Mouse (Mus musculus) myocyte (in vitro differentiated cells): ENCODE measurements around the gene Ikzf1. TPM values are rescaled to one million over a fixed set of nuclear protein-coding genes. Genes with fewer than 3 reads are reported as not detected.

ENCODE experiments used
- H3K27me3 ChIP-seq: one replicate; pipeline ENCODE4 v1.6.1; 2011; ENCODE audit not compliant: control insufficient read depth, insufficient read depth, insufficient read length
- H3K36me3 ChIP-seq: one replicate; pipeline ENCODE4 v1.6.1; 2011; ENCODE audit not compliant: control insufficient read depth, insufficient read depth
- H3K4me2 ChIP-seq: one replicate; pipeline ENCODE4 v1.6.1; 2011; ENCODE audit warnings: low read depth, control low read depth
- H3K4me3 ChIP-seq: one replicate; pipeline ENCODE4 v1.5.1; 2011; ENCODE audit warnings: mild to moderate bottlenecking, control low read depth, moderate library complexity
- H3K79me2 ChIP-seq: one replicate; pipeline ENCODE4 v1.6.1; 2011; ENCODE audit not compliant: control insufficient read depth, insufficient read depth
- H3ac ChIP-seq: one replicate; pipeline ENCODE4 v1.6.1; 2011; ENCODE audit not compliant: control insufficient read depth, insufficient read length
- CEBPB ChIP-seq: IDR thresholded peaks from 2 replicates; pipeline ENCODE4 v1.6.1; 2011; ENCODE audit warnings: mild to moderate bottlenecking, moderate library complexity; ENCODE audit not compliant: poor library complexity, insufficient read depth, severe bottlenecking
- E2F4 ChIP-seq: IDR thresholded peaks from one replicate; pipeline ENCODE4 v1.6.1; 2011; ENCODE audit warnings: mild to moderate bottlenecking, control low read depth, moderate library complexity; ENCODE audit not compliant: insufficient read depth
- MAX ChIP-seq: IDR thresholded peaks from one replicate; pipeline ENCODE4 v1.6.1; 2011; ENCODE audit warnings: low read depth, mild to moderate bottlenecking, control low read depth
- MYOD1 ChIP-seq, 3 experiments: IDR thresholded peaks; one replicate each; pipeline ENCODE4 v1.6.1; 2011; ENCODE audit warnings: control low read depth in 2 of 3, low read depth in 2 of 3, mild to moderate bottlenecking in 2 of 3, moderate library complexity in 1 of 3; ENCODE audit not compliant: insufficient read length in 2 of 3, control insufficient read depth in 1 of 3
- MYOG ChIP-seq, 3 experiments: IDR thresholded peaks; one replicate each; pipeline ENCODE4 v1.6.1; 2011; ENCODE audit warnings: control low read depth in 2 of 3, low read depth in 2 of 3, mild to moderate bottlenecking in 2 of 3; ENCODE audit not compliant: insufficient read length in 2 of 3, control insufficient read depth in 1 of 3, insufficient read depth in 1 of 3
- POLR2A ChIP-seq: IDR thresholded peaks from one replicate; pipeline ENCODE4 v1.6.1; 2011; ENCODE audit warnings: low read depth, mild to moderate bottlenecking, control low read depth, moderate library complexity; ENCODE audit not compliant: insufficient read length
- POLR2AphosphoS2 ChIP-seq: IDR thresholded peaks from one replicate; pipeline ENCODE4 v1.6.1; 2011; ENCODE audit warnings: low read depth, control low read depth; ENCODE audit not compliant: insufficient read length
- REST ChIP-seq: IDR thresholded peaks from one replicate; pipeline ENCODE4 v1.6.1; 2011; ENCODE audit warnings: mild to moderate bottlenecking, control low read depth, moderate library complexity; ENCODE audit not compliant: insufficient read depth, insufficient read length
- SRF ChIP-seq: IDR thresholded peaks from one replicate; pipeline ENCODE4 v1.6.1; 2011; ENCODE audit warnings: low read depth; ENCODE audit not compliant: control insufficient read depth, insufficient read length
- TCF12 ChIP-seq: IDR thresholded peaks from one replicate; pipeline ENCODE4 v1.6.1; 2011; ENCODE audit warnings: mild to moderate bottlenecking, control low read depth; ENCODE audit not compliant: poor library complexity, insufficient read depth, severe bottlenecking
- TCF3 ChIP-seq: IDR thresholded peaks from one replicate; pipeline ENCODE4 v1.6.1; 2011; ENCODE audit warnings: low read depth, control low read depth; ENCODE audit not compliant: insufficient read length
- USF1 ChIP-seq: IDR thresholded peaks from one replicate; pipeline ENCODE4 v1.6.1; 2011; ENCODE audit warnings: low read depth, mild to moderate bottlenecking, control low read depth, moderate library complexity
- polyA plus RNA-seq: library from polyadenylated mRNA; unstranded; fragments of >200 nt; fragmentation: generic; extraction: Trizol; gene quantifications from one replicate; pipeline ENCODE4 v1.2.1, GENCODE M21; 2012; ENCODE audit warnings: missing spikeins

Gene Ikzf1
- polyA plus RNA-seq, 1 experiment = 0.19 TPM

- H3K79me2 ChIP-seq = no peaks in the 10 kb centered on the region
- TF ChIP-seq MYOD1 (IDR thresholded peaks at IDR 0.05; ENCODE audit: control insufficient read depth in 1 of 3, insufficient read length in 2 of 3, low read depth in 2 of 3) (no peak), MAX (no peak), POLR2AphosphoS2 (no peak), MYOG (IDR thresholded peaks at IDR 0.05; ENCODE audit: control insufficient read depth in 1 of 3, insufficient read depth in 1 of 3, insufficient read length in 2 of 3, low read depth in 2 of 3) (no peak), USF1 (no peak), POLR2A (no peak), TCF12 (no peak), SRF (no peak), TCF3 (no peak), CEBPB (no peak), REST (no peak), E2F4 (no peak)
- no peaks in the 10 kb centered on the region for H3K27me3 ChIP-seq
- H3K36me3 ChIP-seq = no peaks in the 10 kb centered on the region
- no peak overlapping the region for H3K4me3 ChIP-seq
- H3K4me2 ChIP-seq = peak overlapping the region; percentile 48
- H3ac ChIP-seq = no peak overlapping the region
These were observed 136.7 kb downstream of the Ikzf1 start for GRCm38 (mm10) chr11:11821387-11821975.

Other genes with a start within 250 kb of the Ikzf1 start
- gene Spata48, start 222.9 kb upstream of the Ikzf1 start, polyA plus RNA-seq = not detected
- not detected for gene Zpbp, start 222.6 kb upstream of the Ikzf1 start, polyA plus RNA-seq
- gene 4930512M02Rik, start 57.2 kb upstream of the Ikzf1 start, polyA plus RNA-seq = not detected
- 3.8 TPM for gene Fignl1, start 124.0 kb downstream of the Ikzf1 start, polyA plus RNA-seq
- 7.5 TPM for gene Ddc, start 213.1 kb downstream of the Ikzf1 start, polyA plus RNA-seq